Mouse (Mus musculus): Measurements from ENCODE around the gene Myl6. TPM values are rescaled to one million over a fixed set of nuclear protein-coding genes. Genes with fewer than 3 reads are reported as not detected.

The Myl6 gene
- 1,000 to 10,000 TPM; 2,019 to 2,698 TPM for polyA plus RNA-seq (2012; fragmentation: generic; extraction: Trizol)

GRCm38 (mm10) chr10:128493695-128494666 is at the start of gene Myl6:
Gene Myl6 (minus strand): TSS chr10:128494145.

GRCm38 (mm10) chr10:128525671-128526308 is 31.8 kb upstream of the Myl6 start, which contains the start of gene Esyt1:
Gene Esyt1 (minus strand): TSS chr10:128525871.

GRCm38 (mm10) chr10:128498590-128498989 is 4.6 kb upstream of the Myl6 start, which contains the start of gene Myl6b:
Gene Myl6b (minus strand): TSS chr10:128498685.

GRCm38 (mm10) chr10:128458719-128459408 is 35.1 kb downstream of the Myl6 start, which contains the start of gene Smarcc2:
Gene Smarcc2 (plus strand): TSS chr10:128459248.

Other genes with a start within 250 kb of the Myl6 start
- under 1 TPM; 0.15 to 0.21 TPM for gene Apon, start 240.0 kb downstream of the Myl6 start, polyA plus RNA-seq (2012; fragmentation: generic; extraction: Trizol)
- gene Apof, start 225.5 kb downstream of the Myl6 start, polyA plus RNA-seq (2012; fragmentation: generic; extraction: Trizol) = not detected
- gene Stat2, start 223.6 kb downstream of the Myl6 start, polyA plus RNA-seq (2012; fragmentation: generic; extraction: Trizol) = 10 to 100 TPM in 1 of 2 experiments, 1 to 10 TPM in 1; 1.4 to 16.2 TPM
- not detected for gene Il23a, start 195.4 kb downstream of the Myl6 start, polyA plus RNA-seq (2012; fragmentation: generic; extraction: Trizol)
- gene Pan2, start 190.8 kb downstream of the Myl6 start, polyA plus RNA-seq (2012; fragmentation: generic; extraction: Trizol) = 10 to 100 TPM in 1 of 2 experiments, 1 to 10 TPM in 1; 1.8 to 14.3 TPM
- gene Cnpy2, start 171.7 kb downstream of the Myl6 start, polyA plus RNA-seq (2012; fragmentation: generic; extraction: Trizol) = 100 to 1,000 TPM in 1 of 2 experiments, 10 to 100 TPM in 1; 94.1 to 341 TPM
- 100 to 1,000 TPM; 126 to 134 TPM for gene Cs, start 156.4 kb downstream of the Myl6 start, polyA plus RNA-seq (2012; fragmentation: generic; extraction: Trizol)
- 10 to 100 TPM; 14.3 to 38.1 TPM for gene Coq10a, start 125.1 kb downstream of the Myl6 start, polyA plus RNA-seq (2012; fragmentation: generic; extraction: Trizol)
- 10 to 100 TPM in 1 of 2 experiments, 1 to 10 TPM in 1; 3.8 to 14.4 TPM for gene Ankrd52, start 117.0 kb downstream of the Myl6 start, polyA plus RNA-seq (2012; fragmentation: generic; extraction: Trizol)
- gene Slc39a5, start 92.9 kb downstream of the Myl6 start, polyA plus RNA-seq (2012; fragmentation: generic; extraction: Trizol) = under 1 TPM in 1 of 2 experiments, not detected in 1; 0.08 TPM
- gene Nabp2, start 82.7 kb downstream of the Myl6 start, polyA plus RNA-seq (2012; fragmentation: generic; extraction: Trizol) = 100 to 1,000 TPM; 126 to 174 TPM
- 10 to 100 TPM; 15.9 to 29.8 TPM for gene Rnf41, start 82.5 kb downstream of the Myl6 start, polyA plus RNA-seq (2012; fragmentation: generic; extraction: Trizol)
- 100 to 1,000 TPM in 1 of 2 experiments, 10 to 100 TPM in 1; 20.1 to 111 TPM for gene Smarcc2, start 34.9 kb downstream of the Myl6 start, polyA plus RNA-seq (2012; fragmentation: generic; extraction: Trizol)
- gene Myl6b, start 4.5 kb upstream of the Myl6 start, polyA plus RNA-seq (2012; fragmentation: generic; extraction: Trizol) = 10 to 100 TPM in 1 of 2 experiments, 1 to 10 TPM in 1; 8.1 to 11.2 TPM
- gene Esyt1, start 31.7 kb upstream of the Myl6 start, polyA plus RNA-seq (2012; fragmentation: generic; extraction: Trizol) = 10 to 100 TPM; 15.5 to 43.1 TPM
- 10 to 100 TPM in 1 of 2 experiments, 1 to 10 TPM in 1; 8.7 to 13.7 TPM for gene Zc3h10, start 53.6 kb upstream of the Myl6 start, polyA plus RNA-seq (2012; fragmentation: generic; extraction: Trizol)
- gene Rpl41, start 55.2 kb upstream of the Myl6 start, polyA plus RNA-seq (2012; fragmentation: generic; extraction: Trizol) = over 10,000 TPM; 19,565 to 33,335 TPM
- 100 to 1,000 TPM in 1 of 2 experiments, 10 to 100 TPM in 1; 89.5 to 139 TPM for gene Pa2g4, start 71.8 kb upstream of the Myl6 start, polyA plus RNA-seq (2012; fragmentation: generic; extraction: Trizol)
- gene Erbb3, start 95.5 kb upstream of the Myl6 start, polyA plus RNA-seq (2012; fragmentation: generic; extraction: Trizol) = under 1 TPM; 0.20 to 0.24 TPM
- 1,000 to 10,000 TPM; 3,269 to 4,877 TPM for gene Rps26, start 132.6 kb upstream of the Myl6 start, polyA plus RNA-seq (2012; fragmentation: generic; extraction: Trizol)
- under 1 TPM in 1 of 2 experiments, not detected in 1; 0.07 TPM for gene Ikzf4, start 151.8 kb upstream of the Myl6 start, polyA plus RNA-seq (2012; fragmentation: generic; extraction: Trizol)
- gene Suox, start 179.9 kb upstream of the Myl6 start, polyA plus RNA-seq (2012; fragmentation: generic; extraction: Trizol) = 10 to 100 TPM in 1 of 2 experiments, 1 to 10 TPM in 1; 6.0 to 11.3 TPM
- 10 to 100 TPM; 12.3 to 76.2 TPM for gene Rab5b, start 202.1 kb upstream of the Myl6 start, polyA plus RNA-seq (2012; fragmentation: generic; extraction: Trizol)
- gene Pmel, start 210.1 kb upstream of the Myl6 start, polyA plus RNA-seq (2012; fragmentation: generic; extraction: Trizol) = under 1 TPM; 0.05 to 0.66 TPM
- 10 to 100 TPM in 1 of 2 experiments, 1 to 10 TPM in 1; 6.3 to 18.0 TPM for gene Cdk2, start 210.9 kb upstream of the Myl6 start, polyA plus RNA-seq (2012; fragmentation: generic; extraction: Trizol)

All from C3H10T1/2 (cell line).